Mouse (Mus musculus): Measurements from ENCODE around the gene Hint1. TPM values are rescaled to one million over a fixed set of nuclear protein-coding genes. Genes with fewer than 3 reads are reported as not detected.

Hint1 gene
- total RNA-seq, 2 experiments from 2014 or later: 458 to 582 TPM

Other genes starting within 250 kb of the Hint1 start
- gene Cdc42se2, start 78.7 kb upstream of the Hint1 start, total RNA-seq (2015): 39.1 and 41.1 TPM in 2 replicates
- 51.9 and 52.0 TPM in 2 replicates for gene Cdc42se2, start 78.7 kb upstream of the Hint1 start, total RNA-seq (2017)
- 2.9 and 5.3 TPM in 2 replicates for gene Lyrm7, start 5.5 kb upstream of the Hint1 start, total RNA-seq (2015)
- gene Lyrm7, start 5.5 kb upstream of the Hint1 start, total RNA-seq (2017): 2.0 and 4.1 TPM in 2 replicates
- 29.9 and 42.3 TPM in 2 replicates for gene Gpx3, start 36.1 kb downstream of the Hint1 start, total RNA-seq (2015)
- 3.2 TPM in 2 replicates for gene Gpx3, start 36.1 kb downstream of the Hint1 start, total RNA-seq (2017)
- 27.6 and 31.8 TPM in 2 replicates for gene Tnip1, start 96.5 kb downstream of the Hint1 start, total RNA-seq (2015)
- gene Tnip1, start 96.5 kb downstream of the Hint1 start, total RNA-seq (2017): 33.8 and 38.6 TPM in 2 replicates
- gene Anxa6, start 167.1 kb downstream of the Hint1 start, total RNA-seq (2015): 35.7 and 37.4 TPM in 2 replicates
- 63.2 and 82.4 TPM in 2 replicates for gene Anxa6, start 167.1 kb downstream of the Hint1 start, total RNA-seq (2017)
- 23.4 and 27.3 TPM in 2 replicates for gene Ccdc69, start 211.7 kb downstream of the Hint1 start, total RNA-seq (2015)
- gene Ccdc69, start 211.7 kb downstream of the Hint1 start, total RNA-seq (2017): 19.2 and 22.9 TPM in 2 replicates
- gene Gm2a, start 231.7 kb downstream of the Hint1 start, total RNA-seq (2015): 89.0 and 92.0 TPM in 2 replicates
- 53.6 and 54.6 TPM in 2 replicates for gene Gm2a, start 231.7 kb downstream of the Hint1 start, total RNA-seq (2017)